Mouse (Mus musculus): Measurements from ENCODE around the gene Lama1. TPM values are rescaled to one million over a fixed set of nuclear protein-coding genes. Genes with fewer than 3 reads are reported as not detected.

Lama1 gene
- polyA plus RNA-seq, 1 experiment from 2014 or later: 0.76 TPM

DNA sequence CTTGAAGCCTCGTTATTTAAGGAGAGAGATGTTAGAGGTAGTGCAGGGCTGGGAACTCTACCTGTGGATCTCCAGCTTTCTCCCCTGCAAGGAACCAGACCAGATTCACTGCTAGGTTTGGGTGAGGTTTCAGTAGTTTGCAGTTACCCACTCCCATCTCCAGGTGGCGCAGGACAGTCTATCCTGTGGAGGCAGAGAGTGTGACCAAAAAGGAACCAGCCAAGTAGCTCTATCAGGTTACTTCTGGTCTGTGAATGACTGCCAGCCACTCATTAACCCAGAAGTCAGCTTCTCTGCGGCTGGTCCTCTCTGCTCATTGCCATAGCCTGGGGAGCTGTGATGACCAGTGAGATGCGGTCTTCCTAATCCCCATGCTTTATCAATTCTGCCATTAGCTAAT, 82.8 kb downstream of the Lama1 start:
- Histone ChIP-seq H3K27ac (replicated peaks) (no peak overlapping the region), H3K4me2 (replicated peaks; ENCODE audit: low read depth) (no peak overlapping the region), H3K36me3 (ENCODE audit: control insufficient read depth, insufficient read depth, low read length) (no peaks in the 10 kb centered on the region), H3K9me3 (ENCODE audit: control insufficient read depth, low read length) (no peaks in the 10 kb centered on the region), H3K4me3 (ENCODE audit: low read depth, low read length) (no peak overlapping the region), H3K27me3 (ENCODE audit: control insufficient read depth, insufficient read depth, low read length) (no peaks in the 10 kb centered on the region), H3K4me1 (replicated peaks; ENCODE audit: control insufficient read depth, insufficient read depth) (no peaks in the 10 kb centered on the region), H3K9ac (ENCODE audit: low read length) (no peak overlapping the region)
- DNase-seq (ENCODE audit: low spot score) (peak; percentile 25), ATAC-seq (ENCODE audit: low FRiP score, low TSS enrichment) (no peak)
- TF ChIP-seq CTCF (IDR thresholded peaks at IDR 0.05; ENCODE audit: low read depth) (peak; percentile 69), EP300 (optimal IDR thresholded peaks at IDR 0.05) (no peak)
- 61% methylated on average over 4 of the region's 4 CpGs for WGBS

DNA sequence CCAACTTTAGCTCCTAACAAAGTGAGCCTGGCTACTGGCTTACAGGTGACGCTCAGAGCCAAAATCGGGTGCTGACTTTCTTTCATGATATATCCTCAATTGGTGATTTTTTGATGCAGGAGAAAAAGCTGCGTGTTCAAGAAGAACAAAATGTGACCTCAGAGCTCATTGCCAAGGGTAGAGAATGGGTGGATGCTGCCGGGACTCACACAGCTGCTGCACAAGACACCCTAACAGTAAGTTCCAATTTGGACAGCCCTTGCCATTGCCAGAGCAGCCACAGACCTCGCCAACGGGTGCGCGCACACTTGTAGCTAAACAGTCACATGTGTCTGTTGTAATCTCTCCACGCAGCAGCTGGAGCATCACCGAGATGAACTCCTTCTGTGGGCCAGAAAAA, 94.0 kb downstream of the Lama1 start:
- no peak for DNase-seq (ENCODE audit: low spot score)
- no peak for ATAC-seq (ENCODE audit: low FRiP score, low TSS enrichment)
- TF ChIP-seq CTCF (IDR thresholded peaks at IDR 0.05; ENCODE audit: low read depth): no peak
- TF ChIP-seq EP300 (optimal IDR thresholded peaks at IDR 0.05): no peak
- Histone ChIP-seq H3K4me2 (replicated peaks; ENCODE audit: low read depth) (no peak overlapping the region), H3K27me3 (ENCODE audit: control insufficient read depth, insufficient read depth, low read length) (no peaks in the 10 kb centered on the region), H3K4me3 (ENCODE audit: low read depth, low read length) (no peak overlapping the region), H3K27ac (replicated peaks) (no peak overlapping the region), H3K9me3 (ENCODE audit: control insufficient read depth, low read length) (no peaks in the 10 kb centered on the region), H3K36me3 (ENCODE audit: control insufficient read depth, insufficient read depth, low read length) (no peaks in the 10 kb centered on the region), H3K4me1 (replicated peaks; ENCODE audit: control insufficient read depth, insufficient read depth) (no peaks in the 10 kb centered on the region), H3K9ac (ENCODE audit: low read length) (no peak overlapping the region)
- WGBS: 94% methylated on average over 10 of the region's 10 CpGs

DNA sequence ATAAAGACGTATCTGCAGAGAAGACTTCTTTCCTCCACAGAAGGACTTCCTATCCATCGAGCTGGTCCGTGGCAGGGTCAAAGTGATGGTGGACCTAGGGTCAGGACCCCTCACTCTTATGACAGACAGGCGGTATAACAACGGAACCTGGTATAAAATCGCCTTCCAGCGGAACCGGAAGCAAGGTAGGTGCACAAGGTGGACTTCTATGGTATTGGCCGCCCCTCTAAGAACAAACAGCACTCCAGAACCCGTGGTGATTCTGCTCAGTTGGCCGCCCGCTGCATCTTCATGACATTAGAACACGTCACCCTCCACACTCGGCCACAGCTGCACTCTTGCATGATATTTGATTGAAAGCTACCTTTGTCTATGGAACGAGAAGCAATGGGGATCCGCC, 112.1 kb downstream of the Lama1 start:
- DNase-seq (ENCODE audit: low spot score) (no peak), ATAC-seq (ENCODE audit: low FRiP score, low TSS enrichment) (no peak)
- TF ChIP-seq CTCF (IDR thresholded peaks at IDR 0.05; ENCODE audit: low read depth) (no peak), EP300 (optimal IDR thresholded peaks at IDR 0.05) (no peak)
- Histone ChIP-seq H3K4me3 (ENCODE audit: low read depth, low read length) (no peak overlapping the region), H3K36me3 (ENCODE audit: control insufficient read depth, insufficient read depth, low read length) (no peaks in the 10 kb centered on the region), H3K9ac (ENCODE audit: low read length) (no peak overlapping the region), H3K27me3 (ENCODE audit: control insufficient read depth, insufficient read depth, low read length) (no peaks in the 10 kb centered on the region), H3K4me2 (replicated peaks; ENCODE audit: low read depth) (no peak overlapping the region), H3K4me1 (replicated peaks; ENCODE audit: control insufficient read depth, insufficient read depth) (no peaks in the 10 kb centered on the region), H3K9me3 (ENCODE audit: control insufficient read depth, low read length) (no peaks in the 10 kb centered on the region), H3K27ac (replicated peaks) (no peak overlapping the region)
- 91% methylated on average over 16 of the region's 16 CpGs for WGBS

DNA sequence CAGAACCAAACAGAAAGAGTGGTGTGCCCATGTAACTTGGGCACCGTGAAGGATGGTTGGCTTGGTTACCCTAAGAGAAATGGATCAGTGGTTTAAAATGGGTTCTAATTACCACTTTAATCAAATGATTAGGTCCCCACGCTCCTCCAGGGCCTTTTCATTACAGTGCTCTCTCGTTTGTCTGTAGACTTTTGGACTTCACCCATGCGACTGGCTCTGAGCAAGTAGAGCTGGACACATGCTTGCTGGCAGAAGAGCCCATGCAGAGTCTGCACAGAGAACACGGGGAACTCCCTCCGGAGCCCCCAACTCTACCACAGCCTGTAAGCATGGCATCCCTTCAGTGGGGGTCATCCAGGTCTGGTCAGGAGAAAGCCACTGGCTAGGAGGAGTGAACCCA, 116.6 kb downstream of the Lama1 start:
- ATAC-seq (ENCODE audit: low FRiP score, low TSS enrichment): no peak
- H3K4me2 ChIP-seq (replicated peaks; ENCODE audit: low read depth): no peak overlapping the region

DNA sequence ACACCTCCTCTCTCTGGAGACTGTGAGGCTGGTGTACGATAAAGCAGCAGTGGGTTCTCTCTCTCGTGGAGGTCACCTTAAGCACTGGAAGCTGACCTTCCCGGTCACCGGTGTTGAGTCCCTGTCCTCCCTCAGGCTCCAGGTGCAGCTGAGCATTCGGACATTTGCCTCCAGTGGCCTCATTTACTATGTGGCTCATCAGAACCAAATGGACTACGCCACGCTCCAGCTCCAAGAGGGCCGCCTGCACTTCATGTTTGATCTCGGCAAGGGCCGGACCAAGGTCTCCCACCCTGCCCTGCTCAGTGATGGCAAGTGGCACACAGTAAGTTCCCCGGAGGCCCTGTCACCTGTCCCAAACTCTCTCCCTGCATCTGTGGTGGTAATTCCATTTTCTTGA, 118.7 kb downstream of the Lama1 start:
- H3K4me1 ChIP-seq (replicated peaks; ENCODE audit: control insufficient read depth, insufficient read depth): no peaks in the 10 kb centered on the region
- DNase-seq (ENCODE audit: low spot score) (no peak), ATAC-seq (ENCODE audit: low FRiP score, low TSS enrichment) (no peak)
- H3K27me3 ChIP-seq (ENCODE audit: control insufficient read depth, insufficient read depth, low read length): no peaks in the 10 kb centered on the region
- no peak overlapping the region for H3K4me2 ChIP-seq (replicated peaks; ENCODE audit: low read depth)
- H3K4me3 ChIP-seq (ENCODE audit: low read depth, low read length): no peak overlapping the region
- no peak overlapping the region for H3K9ac ChIP-seq (ENCODE audit: low read length)
- H3K9me3 ChIP-seq (ENCODE audit: control insufficient read depth, low read length): no peaks in the 10 kb centered on the region
- 92% methylated on average over 11 of the region's 11 CpGs for WGBS
- no peak overlapping the region for H3K27ac ChIP-seq (replicated peaks)
- H3K36me3 ChIP-seq (ENCODE audit: control insufficient read depth, insufficient read depth, low read length): no peaks in the 10 kb centered on the region
- TF ChIP-seq CTCF (IDR thresholded peaks at IDR 0.05; ENCODE audit: low read depth) (no peak), EP300 (optimal IDR thresholded peaks at IDR 0.05) (no peak)

More for the DNA sequence above, 116.6 kb downstream of the Lama1 start:
- Histone ChIP-seq H3K27me3 (ENCODE audit: control insufficient read depth, insufficient read depth, low read length) (no peaks in the 10 kb centered on the region), H3K27ac (replicated peaks) (no peak overlapping the region), H3K9ac (ENCODE audit: low read length) (no peak overlapping the region), H3K9me3 (ENCODE audit: control insufficient read depth, low read length) (no peaks in the 10 kb centered on the region), H3K36me3 (ENCODE audit: control insufficient read depth, insufficient read depth, low read length) (no peaks in the 10 kb centered on the region), H3K4me3 (ENCODE audit: low read depth, low read length) (no peak overlapping the region), H3K4me1 (replicated peaks; ENCODE audit: control insufficient read depth, insufficient read depth) (no peaks in the 10 kb centered on the region)
- TF ChIP-seq EP300 (optimal IDR thresholded peaks at IDR 0.05): no peak
- no peak for TF ChIP-seq CTCF (IDR thresholded peaks at IDR 0.05; ENCODE audit: low read depth)
- 95% methylated on average over 6 of the region's 6 CpGs for WGBS
- DNase-seq (ENCODE audit: low spot score): no peak

DNA sequence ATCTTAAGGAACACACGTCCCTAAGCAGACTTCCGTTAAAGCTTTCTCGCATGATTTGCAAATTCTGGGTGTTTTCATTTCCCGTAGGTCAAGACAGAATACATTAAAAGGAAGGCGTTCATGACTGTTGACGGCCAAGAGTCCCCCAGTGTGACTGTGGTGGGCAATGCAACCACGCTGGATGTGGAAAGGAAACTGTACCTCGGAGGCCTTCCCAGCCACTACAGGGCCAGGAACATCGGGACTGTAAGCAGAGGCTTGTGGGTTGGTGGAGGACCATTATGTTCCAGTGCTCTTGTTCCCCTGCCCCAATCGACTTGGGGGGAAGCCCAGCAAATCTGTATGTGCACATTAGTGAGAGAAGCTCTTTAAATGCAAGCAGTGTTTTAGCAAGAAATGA, 119.9 kb downstream of the Lama1 start:
- H3K9ac ChIP-seq (ENCODE audit: low read length): no peak overlapping the region
- 93% methylated on average over 10 of the region's 10 CpGs for WGBS
- no peaks in the 10 kb centered on the region for H3K4me1 ChIP-seq (replicated peaks; ENCODE audit: control insufficient read depth, insufficient read depth)
- H3K4me2 ChIP-seq (replicated peaks; ENCODE audit: low read depth): no peak overlapping the region
- no peak for TF ChIP-seq CTCF (IDR thresholded peaks at IDR 0.05; ENCODE audit: low read depth)
- no peak for TF ChIP-seq EP300 (optimal IDR thresholded peaks at IDR 0.05)
- no peak overlapping the region for H3K4me3 ChIP-seq (ENCODE audit: low read depth, low read length)
- no peaks in the 10 kb centered on the region for H3K9me3 ChIP-seq (ENCODE audit: control insufficient read depth, low read length)
- ATAC-seq (ENCODE audit: low FRiP score, low TSS enrichment) (no peak), DNase-seq (ENCODE audit: low spot score) (no peak)
- no peaks in the 10 kb centered on the region for H3K27me3 ChIP-seq (ENCODE audit: control insufficient read depth, insufficient read depth, low read length)
- H3K27ac ChIP-seq (replicated peaks): no peak overlapping the region
- no peaks in the 10 kb centered on the region for H3K36me3 ChIP-seq (ENCODE audit: control insufficient read depth, insufficient read depth, low read length)
